Mouse (Mus musculus): Measurements from ENCODE around the gene 1700086D15Rik. TPM values are rescaled to one million over a fixed set of nuclear protein-coding genes. Genes with fewer than 3 reads are reported as not detected.
A peak's percentile ranks its signal among the peaks of the same experiment; 100 is the strongest.

Gene 1700086D15Rik
- polyA plus RNA-seq (2014; fragmentation: Nextera tagmentation; extraction: Ambion mirVana), result not detected in 2 replicates

GRCm38 (mm10) chr11:65159791-65160190 lies at the start of gene 1700086D15Rik:
TSS of gene 1700086D15Rik (minus strand) at chr11:65159891.
- no peak for DNase-seq (ENCODE audit: low spot score)
- no peak within 1 kb of the TSS for H3K9ac ChIP-seq (ENCODE audit: low read length)
- 0 out of 2 replicates have a peak, but pooled peaks cover 5% of the 10 kb centered on the region for H3K27me3 ChIP-seq (replicated peaks; ENCODE audit: control insufficient read depth, insufficient read depth, low read length)
- no peak for ATAC-seq
- peaks cover 10% of the 10 kb centered on the region for H3K4me1 ChIP-seq (ENCODE audit: control insufficient read depth, insufficient read depth, low read length)
- H3K4me2 ChIP-seq (ENCODE audit: low read length), result no peak within 1 kb of the TSS
- H3K36me3 ChIP-seq (ENCODE audit: control insufficient read depth, insufficient read depth, low read length), result no peaks in the 10 kb centered on the region
- no peaks in the 10 kb centered on the region for H3K9me3 ChIP-seq (replicated peaks; ENCODE audit: control insufficient read depth, low read length)
- H3K27ac ChIP-seq (ENCODE audit: low read depth, low read length), result no peak within 1 kb of the TSS
- WGBS, result 94% methylated on average over 5 of the region's 5 CpGs
- H3K4me3 ChIP-seq (ENCODE audit: low read depth, low read length), result no peak within 1 kb of the TSS

DNA sequence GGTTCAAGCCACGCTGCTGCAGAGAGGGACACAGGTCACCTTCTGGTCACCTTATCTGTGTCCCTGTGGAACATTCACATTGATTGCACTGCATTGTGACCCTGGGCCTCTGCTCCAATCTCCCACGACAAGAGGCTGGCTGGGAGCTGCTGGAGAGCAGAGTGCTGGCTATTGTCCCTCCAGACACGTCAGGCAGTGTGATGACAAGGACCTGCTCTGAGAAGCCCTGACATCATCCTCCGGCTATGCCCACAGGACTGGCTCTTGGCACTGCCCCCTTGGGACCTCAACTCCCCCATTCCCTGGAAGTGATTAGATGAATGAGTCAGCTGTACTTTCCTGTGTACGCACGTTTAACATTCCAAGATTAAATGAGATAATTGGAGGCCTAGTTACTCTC lies 49.8 kb upstream of the 1700086D15Rik start:
- Histone ChIP-seq H3K36me3 (ENCODE audit: control insufficient read depth, insufficient read depth, low read length) (no peaks in the 10 kb centered on the region), H3K27me3 (replicated peaks; ENCODE audit: control insufficient read depth, insufficient read depth, low read length) (no peaks in the 10 kb centered on the region), H3K27ac (ENCODE audit: low read depth, low read length) (no peak overlapping the region), H3K4me3 (ENCODE audit: low read depth, low read length) (no peak overlapping the region), H3K4me1 (ENCODE audit: control insufficient read depth, insufficient read depth, low read length) (no peaks in the 10 kb centered on the region), H3K9ac (ENCODE audit: low read length) (no peak overlapping the region), H3K9me3 (replicated peaks; ENCODE audit: control insufficient read depth, low read length) (no peaks in the 10 kb centered on the region), H3K4me2 (ENCODE audit: low read length) (no peak overlapping the region)
- WGBS, result 51% methylated on average over 6 of the region's 6 CpGs
- DNase-seq (ENCODE audit: low spot score) (no peak), ATAC-seq (no peak)

DNA sequence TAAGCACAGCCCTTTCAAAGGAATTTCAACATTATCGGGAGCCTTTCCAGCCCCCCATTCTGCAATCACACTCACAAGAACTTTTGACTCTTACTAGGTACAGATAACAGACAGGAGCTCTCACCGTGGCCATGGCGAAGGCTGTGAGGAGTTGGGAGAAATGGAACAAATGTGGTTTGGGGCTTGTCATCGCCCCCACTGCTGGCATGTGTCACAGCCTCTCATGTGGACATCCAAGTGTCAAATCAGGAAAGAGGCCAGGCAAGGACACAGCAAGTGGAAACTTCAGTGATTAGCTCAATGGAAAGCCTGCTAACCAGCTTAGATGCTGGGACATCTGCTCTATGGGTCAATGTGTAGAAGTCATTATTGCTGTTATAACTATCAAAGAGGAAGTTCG lies 45.6 kb upstream of the 1700086D15Rik start:
- no peaks in the 10 kb centered on the region for H3K27me3 ChIP-seq (replicated peaks; ENCODE audit: control insufficient read depth, insufficient read depth, low read length)
- no peak overlapping the region for H3K27ac ChIP-seq (ENCODE audit: low read depth, low read length)
- H3K4me1 ChIP-seq (ENCODE audit: control insufficient read depth, insufficient read depth, low read length), result no peaks in the 10 kb centered on the region
- no peak overlapping the region for H3K4me3 ChIP-seq (ENCODE audit: low read depth, low read length)
- no peak for DNase-seq (ENCODE audit: low spot score)
- H3K36me3 ChIP-seq (ENCODE audit: control insufficient read depth, insufficient read depth, low read length), result no peaks in the 10 kb centered on the region
- H3K9ac ChIP-seq (ENCODE audit: low read length), result no peak overlapping the region
- no peaks in the 10 kb centered on the region for H3K9me3 ChIP-seq (replicated peaks; ENCODE audit: control insufficient read depth, low read length)
- ATAC-seq, result no peak
- 84% methylated on average over 5 of the region's 5 CpGs for WGBS
- H3K4me2 ChIP-seq (ENCODE audit: low read length), result no peak overlapping the region

DNA sequence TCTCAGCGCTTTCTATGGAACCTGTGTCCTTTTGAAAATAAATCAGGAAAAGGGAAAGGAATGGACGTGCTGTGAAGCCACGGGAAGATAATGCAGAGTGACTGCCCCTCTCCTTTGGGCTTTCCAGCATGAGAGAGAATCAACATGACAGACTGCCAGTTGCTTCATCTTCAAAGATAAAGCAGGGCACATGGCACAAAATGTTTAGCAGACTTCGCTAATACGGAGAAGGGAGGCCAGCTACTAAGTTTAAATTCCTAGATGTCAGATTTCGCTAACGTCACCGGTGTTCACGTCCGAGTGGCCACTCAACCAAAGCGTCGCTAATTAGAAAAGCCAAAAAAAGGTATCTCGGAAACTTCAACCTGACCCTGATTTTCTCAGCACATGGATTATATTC lies 45.0 kb upstream of the 1700086D15Rik start:
- Histone ChIP-seq H3K27ac (ENCODE audit: low read depth, low read length) (no peak overlapping the region), H3K9me3 (replicated peaks; ENCODE audit: control insufficient read depth, low read length) (no peaks in the 10 kb centered on the region), H3K4me3 (ENCODE audit: low read depth, low read length) (no peak overlapping the region), H3K4me2 (ENCODE audit: low read length) (no peak overlapping the region), H3K27me3 (replicated peaks; ENCODE audit: control insufficient read depth, insufficient read depth, low read length) (no peaks in the 10 kb centered on the region), H3K36me3 (ENCODE audit: control insufficient read depth, insufficient read depth, low read length) (no peaks in the 10 kb centered on the region), H3K9ac (ENCODE audit: low read length) (no peak overlapping the region), H3K4me1 (ENCODE audit: control insufficient read depth, insufficient read depth, low read length) (no peaks in the 10 kb centered on the region)
- DNase-seq (ENCODE audit: low spot score) (no peak), ATAC-seq (no peak)
- 85% methylated on average over 13 of the region's 13 CpGs for WGBS

- Histone ChIP-seq H3K36me3 (ENCODE audit: control insufficient read depth, insufficient read depth, low read length) (no peaks in the 10 kb centered on the region), H3K4me3 (ENCODE audit: low read depth, low read length) (no peak overlapping the region), H3K4me2 (ENCODE audit: low read length) (no peak overlapping the region), H3K4me1 (ENCODE audit: control insufficient read depth, insufficient read depth, low read length) (no peaks in the 10 kb centered on the region), H3K9ac (ENCODE audit: low read length) (no peak overlapping the region), H3K9me3 (replicated peaks; ENCODE audit: control insufficient read depth, low read length) (no peaks in the 10 kb centered on the region), H3K27me3 (replicated peaks; ENCODE audit: control insufficient read depth, insufficient read depth, low read length) (no peaks in the 10 kb centered on the region), H3K27ac (ENCODE audit: low read depth, low read length) (no peak overlapping the region)
- 87% methylated on average over 1 of the region's 1 CpGs for WGBS
- ATAC-seq (no peak), DNase-seq (ENCODE audit: low spot score) (no peak)
Observed at GRCm38 (mm10) chr11:65203020-65203419, 43.3 kb upstream of the 1700086D15Rik start.

DNA sequence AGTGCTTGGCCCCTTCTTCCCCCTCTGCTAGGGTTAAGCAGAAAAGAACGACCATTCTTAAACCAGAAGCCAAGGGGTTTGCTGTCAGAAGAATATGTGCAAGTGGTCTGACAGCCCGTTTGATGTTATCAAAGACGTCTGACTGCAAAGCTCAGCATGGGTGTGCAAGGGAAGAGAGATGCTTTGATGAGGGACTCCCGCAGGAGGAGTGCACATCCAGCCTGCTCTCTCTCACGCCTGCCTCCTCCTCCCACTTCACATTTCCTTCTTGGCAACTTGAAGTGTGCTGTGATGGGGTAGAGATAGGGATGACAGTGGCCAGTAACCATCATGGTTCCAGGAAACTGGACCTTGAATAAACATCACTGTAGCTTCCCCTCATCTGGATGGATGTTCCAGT lies 42.5 kb upstream of the 1700086D15Rik start:
- WGBS, result 42% methylated on average over 5 of the region's 5 CpGs
- Histone ChIP-seq H3K27ac (ENCODE audit: low read depth, low read length) (no peak overlapping the region), H3K27me3 (replicated peaks; ENCODE audit: control insufficient read depth, insufficient read depth, low read length) (no peaks in the 10 kb centered on the region), H3K4me3 (ENCODE audit: low read depth, low read length) (no peak overlapping the region), H3K4me1 (ENCODE audit: control insufficient read depth, insufficient read depth, low read length) (no peaks in the 10 kb centered on the region), H3K9ac (ENCODE audit: low read length) (no peak overlapping the region), H3K36me3 (ENCODE audit: control insufficient read depth, insufficient read depth, low read length) (no peaks in the 10 kb centered on the region), H3K9me3 (replicated peaks; ENCODE audit: control insufficient read depth, low read length) (no peaks in the 10 kb centered on the region), H3K4me2 (ENCODE audit: low read length) (no peak overlapping the region)
- no peak for ATAC-seq
- peak; percentile 9 for DNase-seq (ENCODE audit: low spot score)

GRCm38 (mm10) chr11:65198026-65198425 lies 38.3 kb upstream of the 1700086D15Rik start:
- Histone ChIP-seq H3K9me3 (replicated peaks; ENCODE audit: control insufficient read depth, low read length) (no peaks in the 10 kb centered on the region), H3K9ac (ENCODE audit: low read length) (no peak overlapping the region), H3K4me3 (ENCODE audit: low read depth, low read length) (no peak overlapping the region), H3K36me3 (ENCODE audit: control insufficient read depth, insufficient read depth, low read length) (no peaks in the 10 kb centered on the region), H3K4me2 (ENCODE audit: low read length) (no peak overlapping the region), H3K27me3 (replicated peaks; ENCODE audit: control insufficient read depth, insufficient read depth, low read length) (no peaks in the 10 kb centered on the region), H3K4me1 (ENCODE audit: control insufficient read depth, insufficient read depth, low read length) (no peaks in the 10 kb centered on the region), H3K27ac (ENCODE audit: low read depth, low read length) (no peak overlapping the region)
- ATAC-seq, result no peak
- no peak for DNase-seq (ENCODE audit: low spot score)
- 85% methylated on average over 3 of the region's 3 CpGs for WGBS

- 4% methylated on average over 3 of the region's 3 CpGs for WGBS
- Histone ChIP-seq H3K9me3 (replicated peaks; ENCODE audit: control insufficient read depth, low read length) (no peaks in the 10 kb centered on the region), H3K4me1 (ENCODE audit: control insufficient read depth, insufficient read depth, low read length) (no peaks in the 10 kb centered on the region), H3K27ac (ENCODE audit: low read depth, low read length) (no peak overlapping the region), H3K27me3 (replicated peaks; ENCODE audit: control insufficient read depth, insufficient read depth, low read length) (no peaks in the 10 kb centered on the region), H3K4me3 (ENCODE audit: low read depth, low read length) (no peak overlapping the region), H3K4me2 (ENCODE audit: low read length) (no peak overlapping the region), H3K9ac (ENCODE audit: low read length) (no peak overlapping the region), H3K36me3 (ENCODE audit: control insufficient read depth, insufficient read depth, low read length) (no peaks in the 10 kb centered on the region)
- DNase-seq (ENCODE audit: low spot score) (peak; percentile 80), ATAC-seq (no peak; the same call in 1 of the 2 replicates)
Observed at GRCm38 (mm10) chr11:65197280-65197679, 37.6 kb upstream of the 1700086D15Rik start.

DNA sequence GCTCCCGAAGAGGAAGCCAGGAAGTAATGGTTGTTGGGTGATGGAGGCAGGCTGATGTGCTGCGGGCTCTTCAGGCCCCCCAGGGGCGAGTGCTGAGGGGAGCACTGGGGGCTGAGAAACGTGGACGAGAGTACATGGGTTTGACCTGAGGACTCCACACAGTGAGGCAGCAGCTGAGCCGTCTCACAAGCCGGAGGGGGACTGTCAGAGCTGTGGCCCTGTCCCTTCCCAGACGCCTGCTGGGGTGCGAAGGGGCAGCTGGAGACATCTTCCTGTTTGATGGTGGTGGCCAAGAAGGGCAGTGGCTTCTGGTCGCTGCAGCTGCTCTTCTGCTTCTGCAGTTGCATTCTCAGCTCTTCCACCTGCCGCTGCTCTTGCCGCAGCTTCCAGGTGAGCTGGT lies 27.3 kb upstream of the 1700086D15Rik start:
- ATAC-seq (no peak), DNase-seq (ENCODE audit: low spot score) (no peak)
- H3K9me3 ChIP-seq (replicated peaks; ENCODE audit: control insufficient read depth, low read length), result no peaks in the 10 kb centered on the region
- no peaks in the 10 kb centered on the region for H3K27me3 ChIP-seq (replicated peaks; ENCODE audit: control insufficient read depth, insufficient read depth, low read length)
- no peak overlapping the region for H3K27ac ChIP-seq (ENCODE audit: low read depth, low read length)
- no peak overlapping the region for H3K4me2 ChIP-seq (ENCODE audit: low read length)
- no peak overlapping the region for H3K9ac ChIP-seq (ENCODE audit: low read length)
- WGBS, result 87% methylated on average over 12 of the region's 12 CpGs
- no peaks in the 10 kb centered on the region for H3K36me3 ChIP-seq (ENCODE audit: control insufficient read depth, insufficient read depth, low read length)
- no peaks in the 10 kb centered on the region for H3K4me1 ChIP-seq (ENCODE audit: control insufficient read depth, insufficient read depth, low read length)
- no peak overlapping the region for H3K4me3 ChIP-seq (ENCODE audit: low read depth, low read length)
